Mouse (Mus musculus): ENCODE measurements around the gene Orai1. TPM values are rescaled to one million over a fixed set of nuclear protein-coding genes. Genes with fewer than 3 reads are reported as not detected.

The Orai1 gene
- polyA plus RNA-seq, 1 experiment from 2014 or later: 9.6 TPM

- no peak for ATAC-seq (replicated peaks; ENCODE audit: insufficient number of reproducible peaks, low FRiP score, low TSS enrichment, low read depth)
- Histone ChIP-seq H3K4me2 (ENCODE audit: low read depth, low read length) (peak overlapping the region; percentile 97), H3K27ac (replicated peaks; ENCODE audit: low read depth, low read length) (no peak overlapping the region), H3K9me3 (replicated peaks; ENCODE audit: control insufficient read depth, low read length) (no peaks in the 10 kb centered on the region), H3K36me3 (replicated peaks; ENCODE audit: control insufficient read depth, insufficient read depth, low read depth, low read length) (no peaks in the 10 kb centered on the region), H3K9ac (replicated peaks; ENCODE audit: low read length) (peak overlapping the region; percentile 59), H3K4me3 (ENCODE audit: low read depth, low read length) (peak overlapping the region; percentile 51; the same call in 1 of the 2 replicates), H3K27me3 (ENCODE audit: control insufficient read depth, insufficient read depth, low read length) (no peaks in the 10 kb centered on the region), H3K4me1 (ENCODE audit: control insufficient read depth, insufficient read depth, low read length) (peaks cover 19% of the 10 kb centered on the region)
- WGBS: 11% methylated on average over 16 of the region's 16 CpGs
- no peak for DNase-seq (ENCODE audit: low spot score)
Measured at GRCm38 (mm10) chr5:122990411-122991160, 24.3 kb upstream of the Orai1 start.

DNA sequence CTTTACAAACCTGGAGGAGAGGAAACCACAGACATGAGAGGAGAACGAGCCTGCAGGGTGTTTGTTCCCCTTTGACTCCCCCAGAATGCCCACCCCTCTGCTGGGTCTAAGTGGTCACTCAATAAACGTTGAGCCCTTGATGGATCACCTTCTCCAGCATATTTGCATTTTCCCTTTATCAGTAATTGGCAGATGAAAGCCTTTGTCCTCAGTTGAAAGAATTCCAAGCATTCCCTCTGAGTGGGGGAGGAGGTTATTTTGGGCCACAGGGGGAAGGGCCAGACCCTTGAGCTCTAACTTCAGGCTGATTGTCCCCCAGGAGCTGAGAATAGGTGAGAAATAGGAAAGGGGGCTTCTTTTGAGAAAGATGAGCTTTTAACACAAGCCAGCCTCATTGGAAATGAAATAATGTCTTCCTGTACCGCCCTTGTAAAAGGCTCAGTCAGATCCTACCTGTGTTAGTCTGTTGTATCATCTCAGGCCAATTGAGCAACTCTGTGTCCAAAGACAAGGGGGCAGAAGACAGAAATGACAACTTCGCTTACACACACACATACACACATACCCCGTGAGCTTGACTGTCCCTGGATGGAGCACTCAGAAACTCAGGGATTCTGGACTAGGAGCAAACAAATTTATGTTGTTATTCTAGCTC is 23.4 kb upstream of the Orai1 start:
- Histone ChIP-seq H3K9ac (replicated peaks; ENCODE audit: low read length) (peak overlapping the region; percentile 14), H3K4me3 (ENCODE audit: low read depth, low read length) (no peak overlapping the region), H3K27ac (replicated peaks; ENCODE audit: low read depth, low read length) (no peak overlapping the region), H3K27me3 (ENCODE audit: control insufficient read depth, insufficient read depth, low read length) (no peaks in the 10 kb centered on the region), H3K9me3 (replicated peaks; ENCODE audit: control insufficient read depth, low read length) (no peaks in the 10 kb centered on the region), H3K36me3 (replicated peaks; ENCODE audit: control insufficient read depth, insufficient read depth, low read depth, low read length) (no peaks in the 10 kb centered on the region), H3K4me1 (ENCODE audit: control insufficient read depth, insufficient read depth, low read length) (peaks cover 19% of the 10 kb centered on the region), H3K4me2 (ENCODE audit: low read depth, low read length) (no peak overlapping the region)
- DNase-seq (ENCODE audit: low spot score) (no peak), ATAC-seq (replicated peaks; ENCODE audit: insufficient number of reproducible peaks, low FRiP score, low TSS enrichment, low read depth) (no peak)
- 26% methylated on average over 5 of the region's 5 CpGs for WGBS

GRCm38 (mm10) chr5:122993811-122994210 is 21.1 kb upstream of the Orai1 start:
- Histone ChIP-seq H3K4me2 (ENCODE audit: low read depth, low read length) (no peak overlapping the region), H3K27ac (replicated peaks; ENCODE audit: low read depth, low read length) (no peak overlapping the region), H3K4me3 (ENCODE audit: low read depth, low read length) (no peak overlapping the region), H3K9me3 (replicated peaks; ENCODE audit: control insufficient read depth, low read length) (no peaks in the 10 kb centered on the region), H3K36me3 (replicated peaks; ENCODE audit: control insufficient read depth, insufficient read depth, low read depth, low read length) (no peaks in the 10 kb centered on the region), H3K27me3 (ENCODE audit: control insufficient read depth, insufficient read depth, low read length) (no peaks in the 10 kb centered on the region), H3K4me1 (ENCODE audit: control insufficient read depth, insufficient read depth, low read length) (peaks cover 8% of the 10 kb centered on the region; the same call in 1 of the 2 replicates), H3K9ac (replicated peaks; ENCODE audit: low read length) (no peak overlapping the region)
- 23% methylated on average over 2 of the region's 2 CpGs for WGBS
- ATAC-seq (replicated peaks; ENCODE audit: insufficient number of reproducible peaks, low FRiP score, low TSS enrichment, low read depth) (no peak), DNase-seq (ENCODE audit: low spot score) (no peak)

- ATAC-seq (replicated peaks; ENCODE audit: insufficient number of reproducible peaks, low FRiP score, low TSS enrichment, low read depth): peak; percentile 82
- Histone ChIP-seq H3K9ac (replicated peaks; ENCODE audit: low read length) (peak overlapping the region; percentile 37), H3K36me3 (replicated peaks; ENCODE audit: control insufficient read depth, insufficient read depth, low read depth, low read length) (no peaks in the 10 kb centered on the region), H3K4me1 (ENCODE audit: control insufficient read depth, insufficient read depth, low read length) (peaks cover 8% of the 10 kb centered on the region; the same call in 1 of the 2 replicates), H3K9me3 (replicated peaks; ENCODE audit: control insufficient read depth, low read length) (no peaks in the 10 kb centered on the region), H3K27me3 (ENCODE audit: control insufficient read depth, insufficient read depth, low read length) (no peaks in the 10 kb centered on the region), H3K4me2 (ENCODE audit: low read depth, low read length) (peak overlapping the region; percentile 10; the same call in 1 of the 2 replicates), H3K4me3 (ENCODE audit: low read depth, low read length) (no peak overlapping the region), H3K27ac (replicated peaks; ENCODE audit: low read depth, low read length) (0 out of 2 replicates have a peak overlapping the region, but pooled peaks have one; percentile 41)
- 11% methylated on average over 5 of the region's 5 CpGs for WGBS
- peak; percentile 98 for DNase-seq (ENCODE audit: low spot score)
Measured at GRCm38 (mm10) chr5:122994303-122994846, 20.5 kb upstream of the Orai1 start.

GRCm38 (mm10) chr5:122994910-122995309 is 20.0 kb upstream of the Orai1 start:
- 0% methylated on average over 1 of the region's 1 CpGs for WGBS
- no peak overlapping the region for H3K4me3 ChIP-seq (ENCODE audit: low read depth, low read length)
- 0 out of 2 replicates have a peak overlapping the region, but pooled peaks have one; percentile 41 for H3K27ac ChIP-seq (replicated peaks; ENCODE audit: low read depth, low read length)
- peaks cover 8% of the 10 kb centered on the region; the same call in 1 of the 2 replicates for H3K4me1 ChIP-seq (ENCODE audit: control insufficient read depth, insufficient read depth, low read length)
- H3K27me3 ChIP-seq (ENCODE audit: control insufficient read depth, insufficient read depth, low read length): no peaks in the 10 kb centered on the region
- no peak for ATAC-seq (replicated peaks; ENCODE audit: insufficient number of reproducible peaks, low FRiP score, low TSS enrichment, low read depth)
- H3K36me3 ChIP-seq (replicated peaks; ENCODE audit: control insufficient read depth, insufficient read depth, low read depth, low read length): no peaks in the 10 kb centered on the region
- H3K9me3 ChIP-seq (replicated peaks; ENCODE audit: control insufficient read depth, low read length): no peaks in the 10 kb centered on the region
- no peak for DNase-seq (ENCODE audit: low spot score)
- H3K9ac ChIP-seq (replicated peaks; ENCODE audit: low read length): peak overlapping the region; percentile 37
- H3K4me2 ChIP-seq (ENCODE audit: low read depth, low read length): peak overlapping the region; percentile 10; the same call in 1 of the 2 replicates

- DNase-seq (ENCODE audit: low spot score): no peak
- no peaks in the 10 kb centered on the region for H3K36me3 ChIP-seq (replicated peaks; ENCODE audit: control insufficient read depth, insufficient read depth, low read depth, low read length)
- H3K4me1 ChIP-seq (ENCODE audit: control insufficient read depth, insufficient read depth, low read length): 0 out of 2 replicates have a peak, but pooled peaks cover 4% of the 10 kb centered on the region
- WGBS: 91% methylated on average over 18 of the region's 18 CpGs
- H3K4me3 ChIP-seq (ENCODE audit: low read depth, low read length): no peak overlapping the region
- H3K27ac ChIP-seq (replicated peaks; ENCODE audit: low read depth, low read length): no peak overlapping the region
- no peaks in the 10 kb centered on the region for H3K27me3 ChIP-seq (ENCODE audit: control insufficient read depth, insufficient read depth, low read length)
- no peak overlapping the region for H3K4me2 ChIP-seq (ENCODE audit: low read depth, low read length)
- no peaks in the 10 kb centered on the region for H3K9me3 ChIP-seq (replicated peaks; ENCODE audit: control insufficient read depth, low read length)
- H3K9ac ChIP-seq (replicated peaks; ENCODE audit: low read length): no peak overlapping the region
- ATAC-seq (replicated peaks; ENCODE audit: insufficient number of reproducible peaks, low FRiP score, low TSS enrichment, low read depth): no peak
Measured at GRCm38 (mm10) chr5:122997205-122998204, 17.4 kb upstream of the Orai1 start.

- ATAC-seq (replicated peaks; ENCODE audit: insufficient number of reproducible peaks, low FRiP score, low TSS enrichment, low read depth): no peak
- H3K27ac ChIP-seq (replicated peaks; ENCODE audit: low read depth, low read length): no peak overlapping the region
- DNase-seq (ENCODE audit: low spot score): no peak
Measured at GRCm38 (mm10) chr5:123000901-123001300, 14.0 kb upstream of the Orai1 start.

More at GRCm38 (mm10) chr5:123000901-123001300, 14.0 kb upstream of the Orai1 start:
- Histone ChIP-seq H3K36me3 (replicated peaks; ENCODE audit: control insufficient read depth, insufficient read depth, low read depth, low read length) (no peaks in the 10 kb centered on the region), H3K4me1 (ENCODE audit: control insufficient read depth, insufficient read depth, low read length) (no peaks in the 10 kb centered on the region), H3K4me3 (ENCODE audit: low read depth, low read length) (no peak overlapping the region), H3K9ac (replicated peaks; ENCODE audit: low read length) (no peak overlapping the region), H3K27me3 (ENCODE audit: control insufficient read depth, insufficient read depth, low read length) (no peaks in the 10 kb centered on the region), H3K4me2 (ENCODE audit: low read depth, low read length) (no peak overlapping the region), H3K9me3 (replicated peaks; ENCODE audit: control insufficient read depth, low read length) (no peaks in the 10 kb centered on the region)
- 80% methylated on average over 1 of the region's 1 CpGs for WGBS
